Mouse (Mus musculus) embryonic facial prominence, embryonic 12.5 days (tissue): ENCODE measurements around the gene Alyref. TPM values are rescaled to one million over a fixed set of nuclear protein-coding genes. Genes with fewer than 3 reads are reported as not detected.

Source experiments
- ATAC-seq: fragments of 200-750 bp; cut with Nextera tagmentation; 2 replicates; pipeline ENCODE4 v1.8.0; 2017; ENCODE audit not compliant: insufficient number of reproducible peaks, insufficient read depth, low FRiP score, low TSS enrichment
- H3K27ac ChIP-seq: fragments of 300-500 bp; sonication (generic); 2 replicates; pipeline ENCODE4 v1.5.1; 2016; ENCODE audit warnings: mild to moderate bottlenecking
- H3K27me3 ChIP-seq: fragments of 300-500 bp; sonication (generic); 2 replicates; pipeline ENCODE4 v1.6.1; 2016; ENCODE audit warnings: mild to moderate bottlenecking, moderate library complexity
- H3K36me3 ChIP-seq: fragments of 300-500 bp; sonication (generic); 2 replicates; pipeline ENCODE4 v1.6.1; 2016; ENCODE audit warnings: mild to moderate bottlenecking
- H3K4me1 ChIP-seq: fragments of 300-500 bp; sonication (generic); 2 replicates; pipeline ENCODE4 v1.6.1; 2016
- H3K4me2 ChIP-seq: fragments of 300-500 bp; sonication (generic); replicated peaks from 2 replicates; pipeline ENCODE4 v1.6.1; 2016; ENCODE audit warnings: mild to moderate bottlenecking, moderate library complexity
- H3K4me3 ChIP-seq: fragments of 300-500 bp; sonication (generic); 2 replicates; pipeline ENCODE4 v1.5.1; 2016; ENCODE audit warnings: mild to moderate bottlenecking
- H3K9ac ChIP-seq: fragments of 300-500 bp; sonication (generic); 2 replicates; pipeline ENCODE4 v1.6.1; 2016; ENCODE audit warnings: mild to moderate bottlenecking, moderate library complexity
- H3K9me3 ChIP-seq: fragments of 300-500 bp; sonication (generic); 2 replicates; pipeline ENCODE4 v1.6.1; 2016; ENCODE audit warnings: mild to moderate bottlenecking, moderate library complexity
- WGBS: fragments of 180-500 bp; shearing (Covaris S2); methylation state at CpG from one replicate; pipeline ENCODE4 v1.1.7; 2016; 5-methylcytosine and 5-hydroxymethylcytosine counted together
- microRNA-seq: library from miRNA; unstranded; fragments of <30 nt; microRNA quantifications from one replicate; pipeline ENCODE4, GENCODE M21; 2017
- polyA plus RNA-seq: library from polyadenylated mRNA; unstranded; fragments of >200 nt; fragmentation: Nextera tagmentation; extraction: Ambion mirVana; gene quantifications from 2 replicates; pipeline ENCODE4 v1.2.1, GENCODE M21; 2016

The Alyref gene
- polyA plus RNA-seq, 1 experiment from 2014 or later: 688 TPM

GRCm38 (mm10) chr11:120548214-120548613 is 50.0 kb downstream of the Alyref start:
- H3K9ac ChIP-seq: peak overlapping the region; percentile 98; the same call in 1 of the 2 replicates
- no peaks in the 10 kb centered on the region for H3K9me3 ChIP-seq
- 80% methylated on average over 3 of the region's 3 CpGs for WGBS
- peak overlapping the region; percentile 99 for H3K4me3 ChIP-seq
- H3K27me3 ChIP-seq: no peaks in the 10 kb centered on the region
- peaks cover 23% of the 10 kb centered on the region for H3K4me1 ChIP-seq
- H3K36me3 ChIP-seq: peaks cover 17% of the 10 kb centered on the region
- peak overlapping the region; percentile 92 for H3K4me2 ChIP-seq
- ATAC-seq: no peak
- H3K27ac ChIP-seq: no peak overlapping the region

GRCm38 (mm10) chr11:120547469-120547868 is 50.7 kb downstream of the Alyref start:
- Histone ChIP-seq H3K9ac (no peak overlapping the region), H3K4me3 (no peak overlapping the region)

GRCm38 (mm10) chr11:120545964-120546363 is 52.2 kb downstream of the Alyref start:
- WGBS: 91% methylated on average over 3 of the region's 3 CpGs

More at GRCm38 (mm10) chr11:120547469-120547868, 50.7 kb downstream of the Alyref start:
- Histone ChIP-seq H3K36me3 (peaks cover 24% of the 10 kb centered on the region), H3K4me1 (peaks cover 23% of the 10 kb centered on the region), H3K4me2 (no peak overlapping the region), H3K27me3 (no peaks in the 10 kb centered on the region), H3K9me3 (no peaks in the 10 kb centered on the region), H3K27ac (no peak overlapping the region)
- 60% methylated on average over 2 of the region's 2 CpGs for WGBS
- no peak for ATAC-seq

GRCm38 (mm10) chr11:120542376-120542775 is 55.8 kb downstream of the Alyref start:
- Histone ChIP-seq H3K36me3 (peaks cover 35% of the 10 kb centered on the region), H3K9me3 (no peaks in the 10 kb centered on the region), H3K4me1 (peaks cover 26% of the 10 kb centered on the region), H3K27ac (no peak overlapping the region), H3K9ac (no peak overlapping the region), H3K4me2 (no peak overlapping the region), H3K4me3 (no peak overlapping the region), H3K27me3 (no peaks in the 10 kb centered on the region)
- ATAC-seq: no peak
- WGBS: 83% methylated on average over 6 of the region's 6 CpGs

More at GRCm38 (mm10) chr11:120545964-120546363, 52.2 kb downstream of the Alyref start:
- Histone ChIP-seq H3K36me3 (peaks cover 35% of the 10 kb centered on the region), H3K4me1 (peaks cover 23% of the 10 kb centered on the region), H3K9ac (no peak overlapping the region), H3K9me3 (no peaks in the 10 kb centered on the region), H3K27ac (no peak overlapping the region), H3K4me2 (no peak overlapping the region), H3K27me3 (no peaks in the 10 kb centered on the region), H3K4me3 (no peak overlapping the region)
- no peak for ATAC-seq

Small RNA genes lying within 50 kb of the gene (microRNA-seq; reads per million reads assigned to microRNA genes)
- 1.8 reads per million, percentile 3 among the genes with 10 or more reads in this experiment for gene Mir6936

Other genes starting within 250 kb of the Alyref start
- gene Actg1, start 249.8 kb downstream of the Alyref start, polyA plus RNA-seq: 3,148 and 3,183 TPM in 2 replicates
- 0.61 and 0.78 TPM in 2 replicates for gene Fscn2, start 236.8 kb downstream of the Alyref start, polyA plus RNA-seq
- 44.6 and 48.3 TPM in 2 replicates for gene Faap100, start 219.6 kb downstream of the Alyref start, polyA plus RNA-seq
- 48.8 and 52.9 TPM in 2 replicates for gene Nploc4, start 160.7 kb downstream of the Alyref start, polyA plus RNA-seq
- 2.1 and 3.6 TPM in 2 replicates for gene Tspan10, start 155.7 kb downstream of the Alyref start, polyA plus RNA-seq
- gene Pde6g, start 144.9 kb downstream of the Alyref start, polyA plus RNA-seq: 0.28 TPM in 1 of 2 replicates, not detected in the other
- gene Oxld1, start 140.3 kb downstream of the Alyref start, polyA plus RNA-seq: 11.2 and 12.0 TPM in 2 replicates
- gene Ccdc137, start 140.2 kb downstream of the Alyref start, polyA plus RNA-seq: 41.8 and 42.2 TPM in 2 replicates
- 62.9 and 64.2 TPM in 2 replicates for gene Arl16, start 130.8 kb downstream of the Alyref start, polyA plus RNA-seq
- gene Mrpl12, start 113.8 kb downstream of the Alyref start, polyA plus RNA-seq: 126 and 128 TPM in 2 replicates
- gene Slc25a10, start 106.5 kb downstream of the Alyref start, polyA plus RNA-seq: 52.6 and 57.4 TPM in 2 replicates
- 1.7 and 2.1 TPM in 2 replicates for gene Gcgr, start 67.7 kb downstream of the Alyref start, polyA plus RNA-seq
- gene Mcrip1, start 48.6 kb downstream of the Alyref start, polyA plus RNA-seq: 234 and 242 TPM in 2 replicates
- gene Ppp1r27, start 47.2 kb downstream of the Alyref start, polyA plus RNA-seq: 0.36 TPM in 1 of 2 replicates, not detected in the other
- 622 and 637 TPM in 2 replicates for gene P4hb, start 25.1 kb downstream of the Alyref start, polyA plus RNA-seq
- 561 and 568 TPM in 2 replicates for gene Arhgdia, start 16.7 kb downstream of the Alyref start, polyA plus RNA-seq
- 191 and 198 TPM in 2 replicates for gene Anapc11, start 56 bp upstream of the Alyref start, polyA plus RNA-seq
- gene Npb, start 10.1 kb upstream of the Alyref start, polyA plus RNA-seq: 0.99 TPM in 1 of 2 replicates, not detected in the other
- gene Pcyt2, start 19.6 kb upstream of the Alyref start, polyA plus RNA-seq: 143 and 147 TPM in 2 replicates
- gene Sirt7, start 26.9 kb upstream of the Alyref start, polyA plus RNA-seq: 29.7 and 30.4 TPM in 2 replicates
- 33.6 and 34.8 TPM in 2 replicates for gene Mafg, start 35.2 kb upstream of the Alyref start, polyA plus RNA-seq
- gene Pycr1, start 45.4 kb upstream of the Alyref start, polyA plus RNA-seq: 25.3 and 26.5 TPM in 2 replicates
- gene Myadml2, start 49.8 kb upstream of the Alyref start, polyA plus RNA-seq: 0.47 TPM in 1 of 2 replicates, not detected in the other
- 5.1 and 6.3 TPM in 2 replicates for gene Notum, start 62.8 kb upstream of the Alyref start, polyA plus RNA-seq
- gene Aspscr1, start 74.6 kb upstream of the Alyref start, polyA plus RNA-seq: 131 and 139 TPM in 2 replicates
- 131 TPM in 2 replicates for gene Cenpx, start 115.4 kb upstream of the Alyref start, polyA plus RNA-seq
- 77.5 and 83.7 TPM in 2 replicates for gene Lrrc45, start 115.6 kb upstream of the Alyref start, polyA plus RNA-seq
- gene Rac3, start 123.1 kb upstream of the Alyref start, polyA plus RNA-seq: 59.7 and 62.8 TPM in 2 replicates
- gene Dcxr, start 128.9 kb upstream of the Alyref start, polyA plus RNA-seq: 11.5 and 12.3 TPM in 2 replicates
- 5.9 and 6.1 TPM in 2 replicates for gene Cbr2, start 133.7 kb upstream of the Alyref start, polyA plus RNA-seq
- gene Hmga1b, start 164.4 kb upstream of the Alyref start, polyA plus RNA-seq: 4.2 and 5.8 TPM in 2 replicates
- gene Rfng, start 185.8 kb upstream of the Alyref start, polyA plus RNA-seq: 47.0 and 47.2 TPM in 2 replicates
- gene Gps1, start 185.9 kb upstream of the Alyref start, polyA plus RNA-seq: 243 and 245 TPM in 2 replicates
- gene Dus1l, start 198.0 kb upstream of the Alyref start, polyA plus RNA-seq: 66.1 and 70.5 TPM in 2 replicates
- gene Fasn, start 226.2 kb upstream of the Alyref start, polyA plus RNA-seq: 74.2 and 77.0 TPM in 2 replicates